ENCODE assay signal across 25 mouse cellular contexts in the genomic region with DNA sequence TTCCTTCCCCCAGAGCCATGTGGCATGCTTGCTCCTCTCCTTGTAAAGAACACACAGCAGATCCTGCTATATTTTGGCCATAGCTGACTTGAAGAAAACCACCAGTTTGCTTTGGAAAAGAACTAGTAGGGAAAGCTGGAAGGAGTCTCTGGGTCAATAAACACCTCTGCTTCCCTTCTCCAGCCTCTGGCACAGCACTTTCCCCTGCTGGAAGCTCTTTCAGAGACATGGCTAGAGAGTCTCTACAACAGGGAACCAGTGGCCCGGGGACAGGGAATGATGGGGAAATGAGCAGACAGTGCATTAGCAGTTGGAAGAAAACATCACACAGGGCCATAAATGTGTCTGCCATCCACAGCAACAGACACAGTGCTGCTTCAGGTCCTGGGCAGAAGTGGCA.
A peak's percentile ranks its signal among the peaks of the same experiment; 100 is the strongest.
DNase-seq lines count a peak whose midpoint lies in the region; ATAC-seq and TF ChIP-seq lines count a peak whose summit lies in the region.
"Had no signal": no experiment of that assay in that cellular context is flagged by ENCODE, and none has a peak within 500 bp of the region (broad histone marks: within the 10 kb centered on the region; RNA-seq: fewer than 3 reads in every experiment).

No protein-coding gene starts in this region.

- peak; percentile 44 to 52 for DNase-seq in heart, adult 18-20 months
- no peak for DNase-seq in heart, postnatal 10 days
- DNase-seq in heart, adult 2 months = no peak
- no peak for DNase-seq in lung, postnatal 0 days (ENCODE audit: low spot score)
- no peak for DNase-seq in lung, postnatal 4 days
- DNase-seq in cerebellum, adult 11-12 months = no peak
- DNase-seq: adrenal gland, postnatal 10 days; cerebellum, adult 9-10 months; kidney, adult 18-20 months; kidney, postnatal 14 days; layer of hippocampus, adult 9-11 months; right cerebral cortex, adult 18-20 months; spleen, adult 18-20 months; thymus, postnatal 4 days had no signal

- H3K9me3 ChIP-seq in heart, embryonic 14.5 days (ENCODE audit: control insufficient read depth, low read length) = no peaks in the 10 kb centered on the region
- H3K9me3 ChIP-seq in lung, postnatal 0 days (ENCODE audit: low read length) = no peaks in the 10 kb centered on the region
- no peaks in the 10 kb centered on the region for H3K9me3 ChIP-seq in heart, embryonic 16.5 days (replicated peaks; ENCODE audit: control insufficient read depth, low read length)
- H3K9me3 ChIP-seq: embryonic facial prominence, embryonic 13.5 days; neural tube, embryonic 12.5 days had no signal

- H3K4me3 ChIP-seq in heart, embryonic 14.5 days (ENCODE audit: control insufficient read depth in 1 of 2, insufficient read depth in 1 of 2, low read depth in 1 of 2, low read length in 2 of 2) = no peak overlapping the region
- H3K4me3 ChIP-seq in heart, adult 2 months = no peak overlapping the region
- H3K4me3 ChIP-seq in lung, postnatal 0 days (ENCODE audit: low read depth, low read length) = no peak overlapping the region
- H3K4me3 ChIP-seq in heart, embryonic 16.5 days (ENCODE audit: low read length) = no peak overlapping the region
- H3K4me3 ChIP-seq: embryonic facial prominence, embryonic 13.5 days; myocyte; neural tube, embryonic 12.5 days had no signal

- H3K9ac ChIP-seq in heart, embryonic 14.5 days (ENCODE audit: low read length) = no peak overlapping the region
- H3K9ac ChIP-seq in heart, adult 2 months (ENCODE audit: low read depth, low read length) = no peak overlapping the region
- H3K9ac ChIP-seq in lung, postnatal 0 days (replicated peaks; ENCODE audit: low read depth) = no peak overlapping the region
- H3K9ac ChIP-seq in heart, embryonic 16.5 days (ENCODE audit: low read length) = no peak overlapping the region
- H3K9ac ChIP-seq: embryonic facial prominence, embryonic 13.5 days; neural tube, embryonic 12.5 days had no signal

- WGBS in heart, embryonic 14.5 days = 67% methylated on average over 1 of the region's 1 CpGs
- 52% methylated on average over 1 of the region's 1 CpGs for WGBS in heart, adult 2 months
- 61% methylated on average over 1 of the region's 1 CpGs for WGBS in lung, postnatal 0 days
- 59% methylated on average over 1 of the region's 1 CpGs for WGBS in heart, embryonic 16.5 days

- intact Hi-C loops in heart, postnatal 10 days (cut with DNase I) = no loop called here
- intact Hi-C loops in heart, adult 2 months (cut with DNase I) = loop anchor here (5.0 kb wide), 1 partner anchor 98 kb away; the partner anchor contains the start of gene Cux1

- H3K79me2 ChIP-seq in heart, adult 2 months (replicated peaks; ENCODE audit: control insufficient read depth, insufficient read depth, low read length) = no peaks in the 10 kb centered on the region

- TF ChIP-seq CTCF in heart, adult 2 months (IDR thresholded peaks at IDR 0.05) = no peak
- no peak for TF ChIP-seq CTCF in lung, postnatal 0 days (IDR thresholded peaks at IDR 0.05)

- ATAC-seq in heart, embryonic 14.5 days (ENCODE audit: insufficient number of reproducible peaks, insufficient read depth, low FRiP score, low read depth) = no peak
- no peak for ATAC-seq in lung, postnatal 0 days
- ATAC-seq in heart, embryonic 16.5 days (replicated peaks; ENCODE audit: extremely low read depth, insufficient read depth, low FRiP score) = no peak
- ATAC-seq: forebrain, embryonic 16.5 days; hindbrain, embryonic 16.5 days; Patski had no signal

- H3K4me1 ChIP-seq in heart, embryonic 14.5 days (ENCODE audit: control insufficient read depth in 2 of 2, insufficient read depth in 2 of 2, low read length in 2 of 2) = peaks cover 48 to 89% of the 10 kb centered on the region in 2 experiments
- peaks cover 34% of the 10 kb centered on the region for H3K4me1 ChIP-seq in heart, adult 2 months (ENCODE audit: control insufficient read depth, insufficient read depth, low read length)
- peaks cover 42% of the 10 kb centered on the region for H3K4me1 ChIP-seq in lung, postnatal 0 days (ENCODE audit: insufficient read depth, low read depth, low read length)
- H3K4me1 ChIP-seq in heart, embryonic 16.5 days (ENCODE audit: control insufficient read depth, insufficient read depth, low read length) = peaks cover 69% of the 10 kb centered on the region

- no peak overlapping the region for H3K4me2 ChIP-seq in heart, embryonic 14.5 days (ENCODE audit: low read length)
- H3K4me2 ChIP-seq in lung, postnatal 0 days (replicated peaks; ENCODE audit: low read depth, low read length) = no peak overlapping the region
- no peak overlapping the region for H3K4me2 ChIP-seq in heart, embryonic 16.5 days (ENCODE audit: low read depth, low read length)
- H3K4me2 ChIP-seq: embryonic facial prominence, embryonic 13.5 days; liver, embryonic 11.5 days; midbrain, embryonic 11.5 days; neural tube, embryonic 12.5 days had no signal

- no peaks in the 10 kb centered on the region for H3K36me3 ChIP-seq in heart, embryonic 14.5 days (ENCODE audit: control insufficient read depth, insufficient read depth, low read length)
- peaks cover 4% of the 10 kb centered on the region; the same call in 1 of the 2 replicates for H3K36me3 ChIP-seq in heart, adult 2 months (ENCODE audit: control insufficient read depth, insufficient read depth, low read length)
- H3K36me3 ChIP-seq in lung, postnatal 0 days (ENCODE audit: insufficient read depth, low read length) = no peaks in the 10 kb centered on the region
- H3K36me3 ChIP-seq in heart, embryonic 16.5 days (ENCODE audit: control insufficient read depth, insufficient read depth) = 0 out of 2 replicates have a peak, but pooled peaks cover 2% of the 10 kb centered on the region
- H3K36me3 ChIP-seq: embryonic facial prominence, embryonic 13.5 days; neural tube, embryonic 12.5 days had no signal

- TF ChIP-seq POLR2A in heart, adult 2 months (IDR thresholded peaks at IDR 0.05; ENCODE audit: insufficient read depth, low read depth, low read length) = no peak

- no peaks in the 10 kb centered on the region for H3K27me3 ChIP-seq in heart, embryonic 14.5 days (ENCODE audit: control insufficient read depth, insufficient read depth, low read length)
- no peaks in the 10 kb centered on the region for H3K27me3 ChIP-seq in heart, adult 2 months (ENCODE audit: control insufficient read depth, insufficient read depth, low read length)
- H3K27me3 ChIP-seq in lung, postnatal 0 days (replicated peaks; ENCODE audit: insufficient read depth, low read length) = no peaks in the 10 kb centered on the region
- no peaks in the 10 kb centered on the region for H3K27me3 ChIP-seq in heart, embryonic 16.5 days (ENCODE audit: control insufficient read depth, insufficient read depth, low read length)
- H3K27me3 ChIP-seq: embryonic facial prominence, embryonic 13.5 days; neural tube, embryonic 12.5 days; Patski had no signal

- peak overlapping the region; percentile 31 to 81; a peak in 3 of 4 replicates for H3K27ac ChIP-seq in heart, embryonic 14.5 days (replicated peaks in 1 of 2; ENCODE audit: control insufficient read depth in 1 of 2, insufficient read depth in 1 of 2, low read depth in 2 of 2, low read length in 2 of 2)
- no peak overlapping the region for H3K27ac ChIP-seq in heart, adult 2 months
- 0 out of 2 replicates have a peak overlapping the region, but pooled peaks have one; percentile 69 for H3K27ac ChIP-seq in lung, postnatal 0 days (ENCODE audit: low read length)
- H3K27ac ChIP-seq in heart, embryonic 16.5 days (ENCODE audit: low read length) = peak overlapping the region; percentile 0; the same call in 1 of the 2 replicates
- H3K27ac ChIP-seq: embryonic facial prominence, embryonic 13.5 days; macrophage; neural tube, embryonic 12.5 days had no signal

- TF ChIP-seq EP300 in heart, adult 2 months (IDR thresholded peaks at IDR 0.05; ENCODE audit: insufficient read depth, low read depth, low read length) = no peak
- no peak for TF ChIP-seq EP300 in lung, postnatal 0 days (IDR thresholded peaks at IDR 0.05)

Comparison
In these comparisons a context has a peak if more than half of its experiments do, and no peak if none do; other contexts are left out.
1. DNase-seq: peak in heart, adult 18-20 months (2 of 2); none in heart, postnatal 10 days (0 of 2), heart, adult 2 months (0 of 2), lung, postnatal 0 days (single experiment), lung, postnatal 4 days (0 of 2) and cerebellum, adult 11-12 months (single experiment).